Mouse (Mus musculus): ENCODE results near the gene Ddah2.

The Ddah2 gene

DNA sequence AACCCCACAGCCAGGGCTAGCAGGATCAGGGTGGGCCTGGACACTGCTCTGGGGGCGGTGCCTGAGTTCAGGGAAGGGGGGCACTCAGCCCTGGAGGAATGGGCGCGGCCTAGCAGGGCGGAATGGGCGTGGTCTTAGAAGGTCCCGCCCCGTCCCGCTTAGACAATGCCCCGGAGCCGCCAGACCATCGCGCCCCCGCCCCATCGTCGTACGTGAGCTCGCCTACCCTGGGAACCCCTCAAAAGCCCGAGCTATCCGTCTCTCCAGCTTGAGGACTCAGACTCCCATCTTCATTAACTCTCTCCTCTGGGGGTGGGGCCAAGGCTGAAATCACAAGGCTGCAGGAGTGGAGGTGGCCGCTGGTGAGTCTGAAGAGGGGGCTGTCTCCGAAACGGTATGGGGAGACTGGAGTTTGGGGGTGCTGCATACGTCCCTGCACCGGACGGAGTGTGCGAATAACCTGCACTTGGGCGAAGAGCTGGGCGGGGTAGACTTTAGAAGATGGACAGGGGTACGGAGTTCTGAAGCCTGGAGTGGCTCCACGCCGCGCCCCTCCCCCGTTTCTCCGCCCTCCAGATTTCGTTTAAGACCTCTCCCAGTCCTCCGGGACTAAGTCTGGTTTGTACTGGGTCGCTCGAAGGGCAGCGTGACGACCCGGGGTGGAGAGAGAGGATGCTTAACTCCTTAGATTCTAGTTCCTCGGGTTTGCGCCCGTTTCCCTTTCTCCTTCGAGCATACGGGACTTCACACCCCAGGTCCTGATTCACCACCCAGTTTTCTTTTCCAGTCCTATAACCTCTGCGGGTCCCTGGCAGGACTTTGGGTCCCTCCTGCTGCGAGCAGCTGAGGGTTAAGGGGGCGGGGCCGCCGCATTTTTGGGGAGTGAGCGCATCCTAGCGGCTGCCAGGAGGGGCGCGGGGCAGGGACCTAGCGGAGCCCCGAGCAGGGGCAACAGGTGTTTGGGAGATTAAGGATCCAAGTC is at the start of gene Ddah2:
Gene Ddah2, plus strand, starts transcription at position 125 of the 982 bp plus-strand sequence.
- in situ Hi-C loops (cut with MboI; ENCODE audit: unreplicated experiment in 2 of 2): loop anchor here in 1 of 2 experiments (5.0 kb wide), 1 partner anchor 37 kb away; no protein-coding TSS in a partner anchor

DNA sequence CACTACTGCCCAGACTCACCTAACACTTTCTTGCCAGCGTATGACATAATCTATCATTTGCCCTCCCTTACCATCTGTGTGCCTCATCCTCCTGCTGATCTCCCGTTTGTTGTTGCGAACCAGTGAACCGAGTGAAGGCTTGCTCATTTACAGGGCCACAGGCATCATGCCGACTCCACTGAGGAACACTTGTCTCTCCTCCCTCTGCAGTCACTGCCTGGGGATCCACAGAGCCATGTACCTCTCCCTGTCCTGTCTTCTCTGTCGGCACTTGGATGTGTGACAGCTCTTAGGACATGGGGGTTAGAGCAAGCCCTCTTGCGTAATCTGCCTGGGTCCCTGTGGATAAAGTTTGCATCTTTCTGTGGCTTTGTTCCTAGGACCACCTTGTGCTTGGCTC is 49.2 kb upstream of the Ddah2 start:
- in situ Hi-C loops (cut with MboI; ENCODE audit: unreplicated experiment in 2 of 2): loop anchor here in 1 of 2 experiments (10.0 kb wide), 1 partner anchor 225 kb away; the partner anchor contains the start of genes Atp6v1g2 and Nfkbil1

DNA sequence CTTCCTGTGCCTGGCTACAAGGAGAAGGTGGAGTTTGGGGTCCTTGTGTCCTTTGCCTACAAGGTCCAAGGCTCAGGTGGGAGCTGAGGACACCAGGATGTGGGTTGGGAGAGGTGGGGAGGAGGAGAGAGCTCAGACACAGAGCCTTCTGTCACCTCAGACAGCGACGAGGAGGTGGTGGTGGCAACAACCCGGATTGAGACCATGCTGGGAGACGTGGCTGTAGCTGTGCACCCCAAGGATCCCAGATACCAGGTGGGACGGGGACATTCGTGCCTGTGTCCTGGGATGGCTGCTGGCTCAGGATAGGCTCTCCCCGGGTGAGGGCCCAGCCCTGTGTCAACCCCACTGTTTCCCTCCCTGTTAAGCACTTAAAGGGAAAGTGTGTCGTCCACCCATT is 47.4 kb upstream of the Ddah2 start:
- in situ Hi-C loops (cut with MboI; ENCODE audit: unreplicated experiment in 2 of 2): no loop called here

DNA sequence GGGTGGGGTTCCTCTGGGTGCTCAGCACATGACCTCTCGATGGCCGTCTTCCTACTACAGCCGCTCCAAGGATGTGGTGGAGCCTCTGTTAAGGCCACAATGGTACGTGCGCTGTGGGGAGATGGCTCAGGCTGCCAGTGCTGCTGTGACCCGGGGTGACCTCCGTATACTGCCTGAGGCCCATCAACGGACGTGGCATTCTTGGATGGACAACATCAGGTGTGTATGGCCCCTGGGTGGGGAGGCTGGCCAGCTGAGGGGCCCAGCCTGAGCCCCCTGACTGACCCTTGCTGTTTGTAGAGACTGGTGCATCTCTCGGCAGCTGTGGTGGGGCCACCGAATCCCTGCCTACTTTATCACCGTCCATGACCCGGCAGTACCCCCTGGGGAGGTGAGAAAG is 46.4 kb upstream of the Ddah2 start:
- in situ Hi-C loops (cut with MboI; ENCODE audit: unreplicated experiment in 2 of 2): no loop called here

DNA sequence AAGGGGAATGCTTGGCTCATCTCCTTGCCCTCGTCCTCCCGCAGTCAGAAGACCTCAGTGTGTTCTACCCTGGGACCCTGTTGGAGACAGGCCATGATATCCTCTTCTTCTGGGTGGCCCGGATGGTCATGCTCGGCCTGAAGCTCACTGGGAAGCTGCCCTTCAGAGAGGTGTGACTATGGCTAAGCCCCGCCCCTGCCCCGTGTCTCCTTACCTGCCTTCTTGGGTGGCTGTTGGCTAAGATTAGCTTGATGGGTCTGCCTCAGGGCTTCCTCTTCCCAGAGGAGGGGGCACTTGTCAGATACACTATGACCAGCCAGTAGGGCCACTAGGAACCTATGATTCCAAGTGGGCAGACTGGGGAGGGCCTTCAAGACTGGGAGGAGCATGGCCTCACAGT is 45.6 kb upstream of the Ddah2 start:
- in situ Hi-C loops (cut with MboI; ENCODE audit: unreplicated experiment in 2 of 2): no loop called here

DNA sequence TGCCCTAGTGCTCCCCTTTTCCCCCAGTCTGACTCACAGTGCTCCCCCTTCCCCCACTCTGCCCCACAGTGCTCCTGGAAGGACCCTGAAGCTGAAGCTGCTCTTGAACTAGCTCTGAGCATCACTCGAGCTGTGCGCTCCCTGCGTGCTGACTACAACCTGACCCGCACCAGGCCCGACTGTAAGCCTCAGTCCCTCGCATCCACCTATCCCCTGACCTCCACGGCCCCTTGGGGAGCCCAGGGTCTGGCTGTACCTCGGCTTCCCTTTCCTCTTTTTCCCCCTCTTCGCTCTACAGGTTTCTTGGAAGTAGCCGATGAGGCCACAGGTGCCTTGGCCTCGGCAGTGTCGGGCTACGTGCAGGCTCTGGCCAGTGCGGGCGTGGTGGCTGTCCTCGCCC is 43.5 kb upstream of the Ddah2 start:
- in situ Hi-C loops (cut with MboI; ENCODE audit: unreplicated experiment in 2 of 2): no loop called here

DNA sequence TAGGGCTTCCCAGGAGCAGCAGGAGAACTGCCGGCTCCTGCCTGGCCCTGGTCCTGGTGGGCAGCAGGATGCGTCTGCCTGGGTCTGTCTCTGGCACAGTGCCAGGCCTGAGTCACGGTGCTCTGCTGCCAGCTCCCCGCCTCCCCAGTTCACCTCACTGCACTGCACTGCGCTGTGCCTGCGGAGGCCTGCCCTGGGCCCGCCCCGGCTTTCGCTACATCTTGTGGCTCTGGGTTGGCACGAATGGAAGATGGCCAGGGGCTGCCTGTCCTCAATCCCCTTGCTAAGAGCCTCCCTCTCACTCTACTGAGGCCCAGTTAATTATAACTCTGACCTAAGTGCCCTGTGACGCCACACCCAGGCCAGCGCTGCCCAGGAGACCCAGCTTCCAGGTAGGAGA is 42.5 kb upstream of the Ddah2 start, which contains the start of gene Vwa7:
Gene Vwa7, plus strand, starts transcription at position 204 of the 400 bp plus-strand sequence.
- in situ Hi-C loops (cut with MboI; ENCODE audit: unreplicated experiment in 2 of 2): no loop called here

DNA sequence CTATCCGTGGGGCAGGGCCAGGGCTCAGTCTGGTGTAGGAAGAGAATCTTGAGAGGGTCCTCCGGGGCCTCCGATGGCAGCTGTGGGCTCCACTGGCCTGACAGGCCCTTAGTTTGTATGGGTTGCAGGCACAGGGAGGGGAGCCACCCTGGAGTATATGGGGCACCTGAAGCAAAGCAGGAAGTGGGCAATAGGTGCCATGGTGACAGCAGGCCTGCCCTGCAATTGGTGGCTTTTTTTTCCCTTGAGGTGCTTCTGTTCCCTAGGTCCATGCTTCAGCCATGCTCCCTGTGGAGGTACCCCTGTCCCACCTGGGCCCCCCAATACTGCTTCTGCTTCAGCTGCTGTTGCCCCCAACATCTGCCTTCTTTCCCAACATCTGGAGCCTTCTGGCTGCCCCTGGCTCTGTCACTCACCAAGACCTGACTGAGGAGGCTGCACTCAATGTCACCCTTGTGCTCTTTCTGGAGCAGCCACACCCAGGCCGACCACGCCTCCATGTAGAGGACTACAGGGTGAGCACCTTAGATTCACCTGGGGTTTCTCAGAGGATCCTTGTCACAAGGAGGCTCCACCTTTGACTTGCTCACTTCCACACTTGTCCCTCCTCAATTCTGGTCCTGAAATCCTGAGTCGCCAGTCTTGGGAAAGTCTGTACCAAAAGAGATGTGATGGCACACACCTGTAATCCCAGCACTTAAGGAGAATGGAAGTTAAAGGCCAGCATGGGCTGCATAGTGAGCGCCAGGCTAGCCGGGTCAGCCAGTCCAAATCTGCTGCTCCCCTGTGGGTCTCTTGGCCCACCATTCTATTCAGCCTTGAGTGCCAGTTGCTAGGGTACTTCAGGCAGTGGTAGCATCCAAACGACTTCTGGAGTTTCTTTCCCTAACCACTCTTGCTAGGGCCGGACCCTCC is 41.8 kb upstream of the Ddah2 start:
- in situ Hi-C loops (cut with MboI; ENCODE audit: unreplicated experiment in 2 of 2): no loop called here

DNA sequence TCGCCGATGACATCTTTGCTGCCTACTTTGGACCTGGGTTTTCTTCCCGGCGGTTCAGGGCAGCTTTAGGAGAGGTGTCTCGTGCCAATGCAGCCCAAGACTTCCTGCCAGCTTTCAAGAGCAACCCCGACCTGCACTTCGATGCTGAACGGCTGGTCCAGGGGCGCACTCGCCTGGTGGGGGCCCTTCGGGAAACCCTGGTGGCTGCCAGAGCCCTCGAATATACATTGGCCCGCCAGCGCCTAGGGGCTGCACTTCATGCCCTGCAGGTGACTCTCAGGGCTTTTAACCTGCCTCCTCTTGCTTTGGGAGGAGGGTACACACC is 41.2 kb upstream of the Ddah2 start:
- in situ Hi-C loops (cut with MboI; ENCODE audit: unreplicated experiment in 2 of 2): no loop called here

DNA sequence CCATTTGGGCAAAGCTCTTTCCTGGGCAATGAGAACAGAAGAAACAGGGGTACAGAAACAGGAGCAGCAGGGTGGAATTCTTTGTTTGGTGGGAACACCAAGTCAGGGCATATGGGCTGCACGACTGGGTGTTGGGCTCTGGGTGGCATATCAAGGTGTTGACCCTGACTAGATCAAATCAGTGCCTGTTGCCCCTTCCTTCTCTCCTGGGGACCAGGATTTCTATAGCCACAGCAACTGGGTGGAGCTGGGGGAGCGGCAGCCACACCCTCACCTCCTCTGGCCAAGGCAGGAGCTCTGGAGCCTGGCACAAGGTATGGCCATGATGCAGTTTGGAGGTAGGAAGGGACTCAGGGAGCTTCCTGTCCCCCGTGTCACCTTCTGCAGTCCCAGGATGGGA is 40.7 kb upstream of the Ddah2 start:
- in situ Hi-C loops (cut with MboI; ENCODE audit: unreplicated experiment in 2 of 2): no loop called here

DNA sequence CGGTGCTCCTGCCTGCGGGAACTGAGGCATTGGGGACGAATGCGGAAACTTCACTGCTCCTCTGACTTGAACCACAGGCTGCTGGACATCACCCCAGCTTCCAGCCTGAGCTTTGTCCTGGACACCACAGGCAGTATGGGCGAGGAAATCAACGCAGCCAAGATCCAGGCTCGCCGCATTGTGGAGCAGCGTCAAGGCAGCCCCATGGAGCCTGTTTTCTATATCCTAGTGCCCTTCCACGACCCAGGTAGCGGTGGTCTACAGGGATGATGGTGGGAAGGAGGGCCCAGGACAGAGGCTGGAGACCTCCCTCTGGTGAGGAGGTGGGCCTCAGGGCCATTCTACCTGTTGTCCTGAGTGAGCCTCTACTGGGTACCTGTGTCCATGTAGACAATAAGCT is 38.9 kb upstream of the Ddah2 start:
- in situ Hi-C loops (cut with MboI; ENCODE audit: unreplicated experiment in 2 of 2): loop anchor here (5.0 to 10.0 kb wide), 4 partner anchors 37 to 215 kb away; partner anchors contain the start of genes Atp6v1g2 (in 1 of the 2), Ddah2 (in 1 of the 2), Ly6g5c (in 1 of the 2) and Nfkbil1 (in 1 of the 2)

DNA sequence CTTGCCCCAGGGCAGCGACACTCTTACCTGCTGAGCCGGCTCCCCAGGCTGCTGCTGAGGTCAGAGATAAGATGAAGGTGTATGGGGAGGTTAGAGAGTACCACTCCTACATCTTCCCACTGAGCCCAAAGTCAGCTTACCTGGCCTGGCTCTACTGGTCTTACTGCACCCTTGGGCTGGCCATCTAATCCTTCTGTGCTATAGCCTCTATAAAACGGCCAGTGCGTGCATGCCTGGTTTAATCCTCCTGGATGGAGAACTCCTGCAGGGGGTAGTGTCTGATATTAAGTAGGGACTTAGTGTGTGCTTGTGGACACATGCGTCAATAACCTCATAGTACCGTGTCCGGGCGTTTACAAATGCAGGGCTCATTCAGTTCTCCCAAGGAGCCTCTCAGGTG is 38.3 kb upstream of the Ddah2 start:
- in situ Hi-C loops (cut with MboI; ENCODE audit: unreplicated experiment in 2 of 2): loop anchor here (5.0 to 10.0 kb wide), 4 partner anchors 37 to 214 kb away; partner anchors contain the start of genes Atp6v1g2 (in 1 of the 2), Ddah2 (in 1 of the 2), Ly6g5c (in 1 of the 2) and Nfkbil1 (in 1 of the 2)

DNA sequence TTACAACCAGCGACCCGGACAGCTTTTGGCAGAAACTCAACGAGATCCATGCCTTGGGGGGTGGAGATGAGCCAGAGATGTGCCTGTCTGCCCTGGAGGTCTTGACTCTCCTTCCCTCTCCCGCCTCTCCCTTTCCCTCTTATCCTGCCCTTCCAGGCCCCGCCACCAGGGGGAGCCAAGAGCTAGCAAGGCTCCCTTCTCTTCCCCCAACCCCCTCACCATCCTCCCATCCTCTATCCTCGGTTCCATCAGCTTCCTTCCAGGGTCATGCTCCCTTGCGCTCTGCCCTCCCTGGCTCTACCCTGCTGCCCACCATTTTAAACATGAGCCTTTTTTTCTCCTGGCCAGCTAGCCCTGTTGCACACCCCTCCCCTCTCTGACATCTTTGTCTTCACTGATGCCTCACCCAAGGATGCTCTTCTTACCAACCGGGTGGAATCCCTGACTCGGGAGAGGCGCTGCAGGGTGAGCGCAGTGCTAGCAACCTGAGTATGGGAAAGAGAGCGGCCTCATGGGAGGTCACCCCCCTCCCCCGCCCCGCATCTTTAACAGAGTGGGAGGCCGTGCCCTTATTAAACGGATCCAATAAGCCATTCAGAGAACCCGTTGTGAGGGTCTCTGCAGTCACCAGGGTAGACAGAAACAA is 37.5 kb upstream of the Ddah2 start:
- in situ Hi-C loops (cut with MboI; ENCODE audit: unreplicated experiment in 2 of 2): loop anchor here (5.0 to 10.0 kb wide), 4 partner anchors 36 to 214 kb away; partner anchors contain the start of genes Atp6v1g2 (in 1 of the 2), Ddah2 (in 1 of the 2), Ly6g5c (in 1 of the 2) and Nfkbil1 (in 1 of the 2)

DNA sequence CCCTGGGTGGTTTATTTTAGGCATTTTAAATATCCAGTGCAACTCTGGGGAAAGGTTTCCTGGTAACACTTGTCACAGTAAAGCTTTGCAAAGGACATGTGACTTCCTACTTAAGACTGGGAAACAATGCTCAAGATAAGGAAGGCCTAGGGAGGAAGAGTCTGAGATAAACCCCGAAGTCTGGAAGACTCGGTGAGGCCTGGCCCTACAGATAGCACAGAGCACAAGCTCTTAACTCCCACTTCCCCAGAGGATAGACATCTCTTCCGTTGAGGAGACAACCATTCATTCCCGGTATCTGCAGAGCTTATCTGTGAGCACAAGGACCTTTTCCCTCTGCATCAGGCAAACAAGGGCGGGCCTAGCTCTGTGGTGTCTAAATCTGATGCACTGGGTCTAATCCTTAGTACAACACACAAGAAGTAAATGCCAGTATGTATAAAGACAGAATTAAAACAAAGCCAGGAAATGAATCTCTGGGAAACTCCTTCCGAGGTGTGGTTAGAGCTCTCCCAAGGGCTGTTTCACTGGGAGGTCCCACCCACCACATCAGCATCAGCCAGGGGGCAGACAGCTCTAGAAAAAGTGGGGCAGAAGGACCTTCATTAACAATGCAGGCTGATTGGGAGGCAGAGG is 36.9 kb upstream of the Ddah2 start:
- in situ Hi-C loops (cut with MboI; ENCODE audit: unreplicated experiment in 2 of 2): loop anchor here (5.0 to 10.0 kb wide), 4 partner anchors 35 to 213 kb away; partner anchors contain the start of genes Atp6v1g2 (in 1 of the 2), Ddah2 (in 1 of the 2), Ly6g5c (in 1 of the 2) and Nfkbil1 (in 1 of the 2)

DNA sequence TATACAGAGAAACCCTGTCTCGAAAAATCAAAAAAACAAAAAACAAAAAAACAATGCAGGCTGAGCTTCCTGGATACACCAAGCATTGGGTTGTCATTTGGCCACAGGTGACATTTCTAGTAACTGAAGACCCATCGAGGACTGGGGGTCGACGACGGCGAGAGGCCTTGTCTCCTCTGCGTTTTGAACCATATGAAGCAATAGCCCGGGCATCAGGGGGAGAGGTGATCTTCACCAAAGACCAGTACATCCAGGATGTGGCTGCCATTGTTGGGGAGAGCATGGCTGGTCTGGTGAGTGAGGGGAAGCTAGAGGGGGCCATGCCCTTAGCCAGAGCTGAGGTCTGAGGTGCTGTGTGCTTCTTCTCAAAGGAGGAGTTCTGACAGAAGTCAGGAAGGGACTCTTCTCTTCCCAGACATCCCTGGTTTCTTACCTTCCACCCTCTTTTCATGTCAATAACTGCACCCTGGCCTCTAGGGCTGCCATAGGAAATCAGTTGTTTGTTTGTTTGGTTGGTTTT is 36.2 kb upstream of the Ddah2 start:
- in situ Hi-C loops (cut with MboI; ENCODE audit: unreplicated experiment in 2 of 2): loop anchor here (5.0 to 10.0 kb wide), 4 partner anchors 35 to 212 kb away; partner anchors contain the start of genes Atp6v1g2 (in 1 of the 2), Ddah2 (in 1 of the 2), Ly6g5c (in 1 of the 2) and Nfkbil1 (in 1 of the 2)

DNA sequence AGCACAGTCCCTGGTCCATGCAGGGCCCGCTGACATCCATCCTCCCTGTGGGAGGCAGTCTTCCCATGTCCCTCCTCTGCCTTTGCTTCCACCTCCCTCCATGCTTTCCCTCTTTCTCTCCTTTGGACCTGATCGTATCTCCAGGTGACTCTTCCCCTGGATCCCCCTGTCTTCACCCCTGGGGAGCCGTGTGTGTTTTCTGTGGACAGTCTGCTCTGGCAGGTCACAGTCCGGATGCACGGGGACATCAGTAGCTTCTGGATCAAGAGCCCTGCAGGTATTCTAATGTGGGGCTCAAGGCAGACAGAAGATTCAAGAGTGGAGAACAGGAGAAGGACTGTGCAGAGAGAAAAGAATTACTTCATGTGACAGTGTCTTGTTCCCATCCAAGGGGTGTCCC is 35.6 kb upstream of the Ddah2 start:
- in situ Hi-C loops (cut with MboI; ENCODE audit: unreplicated experiment in 2 of 2): loop anchor here (5.0 to 10.0 kb wide), 4 partner anchors 34 to 212 kb away; partner anchors contain the start of genes Atp6v1g2 (in 1 of the 2), Ddah2 (in 1 of the 2), Ly6g5c (in 1 of the 2) and Nfkbil1 (in 1 of the 2)

DNA sequence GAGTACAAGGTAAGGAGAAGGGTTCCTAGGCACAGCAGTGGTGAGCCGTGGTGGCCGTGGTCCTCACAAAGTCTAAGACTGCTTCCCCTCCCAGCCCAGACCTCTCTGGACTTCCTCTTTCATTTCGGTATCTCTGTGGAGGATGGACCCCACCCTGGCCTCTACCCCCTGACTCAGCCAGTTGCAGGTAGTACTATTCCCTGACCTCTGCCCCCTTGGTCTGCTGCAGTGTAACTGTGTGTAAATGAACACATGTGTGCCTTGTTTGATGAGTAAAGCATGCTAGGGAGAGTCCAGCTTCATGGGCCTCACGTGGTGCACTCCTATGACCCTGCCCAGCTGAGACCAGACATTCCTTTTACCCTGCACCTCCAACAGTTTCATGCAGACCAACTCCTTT is 35.1 kb upstream of the Ddah2 start:
- in situ Hi-C loops (cut with MboI; ENCODE audit: unreplicated experiment in 2 of 2): loop anchor here (5.0 to 10.0 kb wide), 4 partner anchors 34 to 211 kb away; partner anchors contain the start of genes Atp6v1g2 (in 1 of the 2), Ddah2 (in 1 of the 2), Ly6g5c (in 1 of the 2) and Nfkbil1 (in 1 of the 2)

DNA sequence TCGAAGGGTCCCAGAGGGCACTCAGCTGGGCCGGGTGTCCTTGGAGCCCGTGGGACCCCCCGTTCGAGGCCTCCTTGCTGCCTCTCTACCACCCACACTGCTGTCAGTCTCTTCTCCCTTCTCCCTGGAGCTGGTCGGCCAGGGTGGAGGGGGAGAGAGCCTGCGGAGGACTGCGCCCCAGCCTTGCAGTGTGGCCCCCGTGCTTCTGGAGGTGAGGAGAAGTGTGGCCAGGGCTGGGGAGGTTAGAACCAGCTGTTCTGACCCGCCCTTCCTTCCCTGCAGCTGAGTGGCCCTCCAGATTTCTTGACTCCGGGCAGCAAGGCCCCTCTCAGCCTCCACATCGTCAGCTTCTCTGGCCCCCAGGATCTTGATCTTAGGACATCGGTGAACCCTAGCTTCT is 34.6 kb upstream of the Ddah2 start:
- in situ Hi-C loops (cut with MboI; ENCODE audit: unreplicated experiment in 2 of 2): loop anchor here (5.0 to 10.0 kb wide), 4 partner anchors 33 to 211 kb away; partner anchors contain the start of genes Atp6v1g2 (in 1 of the 2), Ddah2 (in 1 of the 2), Ly6g5c (in 1 of the 2) and Nfkbil1 (in 1 of the 2)

Data from v-Abl transformed pro-B cells (cell line).